Mouse (Mus musculus): Measurements from ENCODE around the gene Alkbh5. TPM values are rescaled to one million over a fixed set of nuclear protein-coding genes. Genes with fewer than 3 reads are reported as not detected.
A peak's percentile ranks its signal among the peaks of the same experiment; 100 is the strongest.
"Not testable (repeated sequence)": the region's sequence is repeated elsewhere in the genome, so short reads cannot be mapped to it uniquely, and the experiment has no call there.

Gene Alkbh5
- polyA plus RNA-seq, 1 experiment from 2014 or later = 31.8 TPM

DNA sequence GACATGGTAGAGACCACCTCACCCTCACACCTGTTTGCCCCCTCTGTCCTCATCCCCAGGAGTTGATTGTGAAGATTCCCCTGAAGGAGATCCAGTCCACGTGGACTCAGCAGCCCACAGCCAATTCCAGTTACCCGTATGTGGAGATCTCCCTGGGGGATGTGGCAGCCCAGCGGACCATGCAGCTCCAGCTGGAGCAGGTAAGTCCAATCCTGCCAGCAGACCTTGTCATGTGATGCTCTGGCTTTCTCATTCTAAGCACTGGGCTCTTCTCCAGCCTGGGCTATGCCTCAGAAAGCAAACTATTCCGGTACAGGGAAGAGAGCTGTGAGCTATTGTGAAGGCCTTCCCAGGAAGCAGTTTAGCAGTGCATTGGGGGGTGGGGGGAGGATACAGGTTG is 9.7 kb upstream of the Alkbh5 start:
- 65% methylated on average over 4 of the region's 4 CpGs for WGBS
- H3K36me3 ChIP-seq = no peaks in the 10 kb centered on the region
- ATAC-seq (ENCODE audit: borderline replicate concordance, extremely low read depth, low FRiP score, low TSS enrichment) = no peak

DNA sequence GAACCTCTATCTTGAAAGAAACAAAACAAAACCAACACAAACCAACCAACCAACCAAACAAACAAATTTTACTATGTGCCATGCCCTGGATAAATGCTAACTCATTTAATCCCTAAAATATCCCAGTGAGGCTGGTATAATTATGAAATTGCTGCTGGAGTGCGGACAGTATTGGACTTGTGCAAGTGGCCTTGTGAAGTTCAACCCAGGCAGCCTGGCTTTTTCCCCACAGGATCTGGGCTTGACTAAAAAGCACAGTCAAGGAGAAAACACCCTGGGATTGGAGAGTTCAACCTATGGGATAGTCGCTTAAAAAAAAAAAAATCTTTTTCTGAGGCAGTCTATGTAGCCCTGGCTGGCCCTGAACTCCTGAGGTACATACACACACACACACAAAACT is 505 bp upstream of the Alkbh5 start:
- no peak for ATAC-seq (ENCODE audit: borderline replicate concordance, extremely low read depth, low FRiP score, low TSS enrichment)
- H3K27me3 ChIP-seq = no peaks in the 10 kb centered on the region
- 90% methylated on average over 2 of the region's 2 CpGs for WGBS
- peak overlapping the region; percentile 100; the same call in 1 of the 2 replicates for H3K27ac ChIP-seq
- 0 out of 2 replicates have a peak overlapping the region, but pooled peaks have one; percentile 93 for H3K9ac ChIP-seq
- peaks cover 20% of the 10 kb centered on the region for H3K4me1 ChIP-seq
- H3K4me2 ChIP-seq = peak overlapping the region; percentile 86; the same call in 1 of the 2 replicates
- no peaks in the 10 kb centered on the region for H3K36me3 ChIP-seq
- no peak overlapping the region for H3K4me3 ChIP-seq
- no peaks in the 10 kb centered on the region for H3K9me3 ChIP-seq

More for the DNA sequence above, 9.7 kb upstream of the Alkbh5 start:
- no peak overlapping the region for H3K4me2 ChIP-seq
- no peak overlapping the region for H3K9ac ChIP-seq
- H3K27ac ChIP-seq = no peak overlapping the region
- no peaks in the 10 kb centered on the region for H3K4me1 ChIP-seq
- no peaks in the 10 kb centered on the region for H3K9me3 ChIP-seq
- H3K4me3 ChIP-seq = no peak overlapping the region
- H3K27me3 ChIP-seq = no peaks in the 10 kb centered on the region

GRCm38 (mm10) chr11:60536859-60537467 is 782 bp downstream of the Alkbh5 start:
- no peaks in the 10 kb centered on the region for H3K27me3 ChIP-seq
- peak; percentile 85 for ATAC-seq (ENCODE audit: borderline replicate concordance, extremely low read depth, low FRiP score, low TSS enrichment)
- H3K9ac ChIP-seq = peak overlapping the region; percentile 93
- peak overlapping the region; percentile 86 for H3K4me2 ChIP-seq
- peaks cover 4% of the 10 kb centered on the region; the same call in 1 of the 2 replicates for H3K36me3 ChIP-seq
- no peaks in the 10 kb centered on the region for H3K9me3 ChIP-seq
- peak overlapping the region; percentile 100 for H3K27ac ChIP-seq
- WGBS = under 1% methylated on average over 37 of the region's 37 CpGs
- H3K4me3 ChIP-seq = peak overlapping the region; percentile 89
- H3K4me1 ChIP-seq = peaks cover 32% of the 10 kb centered on the region

DNA sequence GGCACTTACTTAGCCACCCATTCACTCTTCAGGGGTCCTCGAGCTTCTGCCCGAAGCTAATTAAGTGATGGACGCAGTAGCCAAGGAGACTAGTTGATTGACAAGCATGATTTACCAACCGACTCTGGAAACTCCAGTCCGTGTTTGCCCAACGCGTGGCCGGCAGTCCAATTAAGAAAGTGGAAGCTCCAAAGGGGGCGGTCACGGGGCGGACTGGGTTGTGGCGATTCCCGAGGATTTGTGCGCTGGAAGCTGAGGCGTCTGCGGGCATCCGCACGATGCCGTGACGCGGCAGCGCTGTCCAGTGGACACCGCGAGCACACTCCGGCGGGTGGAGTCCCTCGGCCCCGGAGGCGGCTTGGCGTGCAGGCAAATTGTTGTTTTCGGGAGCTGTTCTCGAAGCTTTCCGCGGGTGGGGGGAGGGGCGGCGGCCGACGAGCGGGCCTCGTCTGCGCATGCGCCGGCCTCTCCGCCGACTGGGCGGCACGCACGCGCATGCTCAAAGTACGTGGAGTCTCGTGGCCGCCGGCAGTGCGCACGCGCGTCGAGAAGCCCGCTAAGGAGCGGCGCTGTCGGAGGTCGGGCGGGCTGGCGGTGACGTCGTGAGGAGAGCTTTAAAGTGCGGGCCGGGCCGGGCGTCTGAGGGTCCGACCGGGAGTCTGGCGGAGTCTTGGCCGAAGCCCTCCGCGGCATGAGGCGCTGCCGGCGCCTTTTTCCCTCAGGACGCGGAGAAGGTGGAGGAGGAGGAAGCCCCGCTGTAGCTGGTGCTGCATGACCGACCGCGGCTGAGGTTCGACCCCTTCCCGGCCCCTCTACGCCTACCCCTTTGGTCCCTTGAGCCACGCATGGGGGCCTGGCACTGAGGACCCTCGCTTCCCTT is 1.5 kb downstream of the Alkbh5 start:
- WGBS = under 1% methylated on average over 91 of the region's 91 CpGs
- no peaks in the 10 kb centered on the region for H3K9me3 ChIP-seq
- H3K27ac ChIP-seq = peak overlapping the region; percentile 100
- peak overlapping the region; percentile 93 for H3K9ac ChIP-seq
- H3K27me3 ChIP-seq = no peaks in the 10 kb centered on the region
- ATAC-seq (ENCODE audit: borderline replicate concordance, extremely low read depth, low FRiP score, low TSS enrichment) = peak; percentile 92
- H3K4me3 ChIP-seq = peak overlapping the region; percentile 89
- H3K36me3 ChIP-seq = peaks cover 10% of the 10 kb centered on the region; the same call in 1 of the 2 replicates
- H3K4me1 ChIP-seq = peaks cover 38% of the 10 kb centered on the region
- peak overlapping the region; percentile 86 for H3K4me2 ChIP-seq

GRCm38 (mm10) chr11:60538371-60539281 is 2.4 kb downstream of the Alkbh5 start:
- H3K9me3 ChIP-seq = no peaks in the 10 kb centered on the region
- H3K4me2 ChIP-seq = peak overlapping the region; percentile 86
- H3K27ac ChIP-seq = peak overlapping the region; percentile 100
- peaks cover 12% of the 10 kb centered on the region; the same call in 1 of the 2 replicates for H3K36me3 ChIP-seq
- no peak; the same call in 1 of the 2 replicates for ATAC-seq (ENCODE audit: borderline replicate concordance, extremely low read depth, low FRiP score, low TSS enrichment)
- no peaks in the 10 kb centered on the region for H3K27me3 ChIP-seq
- under 1% methylated on average over 93 of the region's 93 CpGs for WGBS
- H3K4me3 ChIP-seq = peak overlapping the region; percentile 89
- peaks cover 43% of the 10 kb centered on the region for H3K4me1 ChIP-seq
- peak overlapping the region; percentile 93 for H3K9ac ChIP-seq

DNA sequence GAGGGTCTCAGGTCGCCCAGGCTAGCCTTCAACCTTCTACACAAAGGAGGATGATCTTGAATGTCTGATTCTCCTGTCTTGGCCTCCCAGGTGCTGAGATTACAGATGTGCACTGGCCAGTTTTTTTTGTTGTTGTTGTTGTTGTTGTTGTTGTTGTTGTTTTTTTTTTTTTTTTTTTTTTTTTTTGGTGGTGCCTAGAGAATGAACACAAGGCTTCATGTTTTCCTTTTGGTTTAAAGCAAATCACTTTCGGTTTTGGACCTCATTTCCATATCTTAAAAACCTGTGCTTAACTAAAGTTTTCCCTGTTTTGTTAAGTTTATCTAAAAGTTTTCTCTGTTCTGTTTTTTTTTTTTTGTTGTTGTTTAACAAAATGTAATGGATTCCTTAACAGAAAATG is 3.4 kb downstream of the Alkbh5 start:
- 0% methylated on average over 2 of the region's 2 CpGs for WGBS
- Histone ChIP-seq H3K27me3 (no peaks in the 10 kb centered on the region), H3K9ac (peak overlapping the region; percentile 93), H3K4me2 (peak overlapping the region; percentile 86), H3K4me1 (peaks cover 52% of the 10 kb centered on the region), H3K27ac (no peak overlapping the region), H3K4me3 (peak overlapping the region; percentile 89), H3K36me3 (peaks cover 18% of the 10 kb centered on the region; the same call in 1 of the 2 replicates), H3K9me3 (no peaks in the 10 kb centered on the region)
- ATAC-seq (ENCODE audit: borderline replicate concordance, extremely low read depth, low FRiP score, low TSS enrichment) = no peak

DNA sequence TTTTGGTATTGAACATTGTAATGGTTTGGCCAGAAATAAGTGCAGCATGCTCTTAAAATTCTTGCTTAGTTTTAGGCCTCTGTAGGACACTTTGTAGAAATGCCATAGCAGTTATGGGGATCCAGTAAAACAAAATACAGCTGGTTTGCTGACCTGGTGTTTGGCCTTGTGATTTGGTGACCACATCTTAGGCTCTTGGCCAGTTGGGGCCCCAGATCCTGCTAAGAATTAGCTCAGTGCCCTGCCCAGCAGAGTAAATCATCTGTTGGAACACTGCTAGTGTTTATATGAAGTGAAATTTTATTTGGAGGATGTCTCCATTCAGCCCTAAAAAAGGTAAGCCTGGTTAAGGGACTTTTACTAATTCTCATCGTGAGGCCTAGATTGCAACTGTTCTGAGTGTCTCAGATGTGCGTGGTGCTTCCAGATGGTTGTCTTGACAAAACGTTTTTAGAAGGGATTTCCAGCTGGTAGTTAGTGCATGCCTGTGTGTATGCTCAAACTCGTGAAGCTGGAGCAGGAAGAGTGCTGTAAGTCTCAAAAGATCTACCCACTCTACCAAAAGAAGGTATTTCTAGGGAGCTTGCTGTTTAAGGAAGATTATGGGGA is 3.9 kb downstream of the Alkbh5 start:
- Histone ChIP-seq H3K36me3 (peaks cover 21% of the 10 kb centered on the region; the same call in 1 of the 2 replicates), H3K9me3 (no peaks in the 10 kb centered on the region), H3K4me1 (peaks cover 56% of the 10 kb centered on the region), H3K27me3 (no peaks in the 10 kb centered on the region), H3K27ac (0 out of 2 replicates have a peak overlapping the region, but pooled peaks have one; percentile 29), H3K9ac (peak overlapping the region; percentile 43), H3K4me2 (peak overlapping the region; percentile 86), H3K4me3 (peak overlapping the region; percentile 89)
- 5% methylated on average over 4 of the region's 4 CpGs for WGBS
- ATAC-seq (ENCODE audit: borderline replicate concordance, extremely low read depth, low FRiP score, low TSS enrichment) = no peak

- no peaks in the 10 kb centered on the region for H3K9me3 ChIP-seq
- peak overlapping the region; percentile 89 for H3K4me3 ChIP-seq
- ATAC-seq (ENCODE audit: borderline replicate concordance, extremely low read depth, low FRiP score, low TSS enrichment) = no peak
- peaks cover 59% of the 10 kb centered on the region for H3K4me1 ChIP-seq
- H3K27me3 ChIP-seq = no peaks in the 10 kb centered on the region
- peak overlapping the region; percentile 86 for H3K4me2 ChIP-seq
- WGBS = 41% methylated on average over 2 of the region's 2 CpGs
- no peak overlapping the region for H3K27ac ChIP-seq
- H3K36me3 ChIP-seq = peaks cover 21% of the 10 kb centered on the region; the same call in 1 of the 2 replicates
- H3K9ac ChIP-seq = peak overlapping the region; percentile 43; the same call in 1 of the 2 replicates
These were observed 4.6 kb downstream of the Alkbh5 start for GRCm38 (mm10) chr11:60540761-60541160.

GRCm38 (mm10) chr11:60541831-60542230 is 5.7 kb downstream of the Alkbh5 start:
- Histone ChIP-seq H3K4me3 (no peak overlapping the region), H3K4me1 (peaks cover 51% of the 10 kb centered on the region), H3K27me3 (no peaks in the 10 kb centered on the region), H3K4me2 (no peak overlapping the region), H3K9ac (no peak overlapping the region), H3K27ac (no peak overlapping the region), H3K9me3 (no peaks in the 10 kb centered on the region), H3K36me3 (peaks cover 21% of the 10 kb centered on the region)
- no peak for ATAC-seq (ENCODE audit: borderline replicate concordance, extremely low read depth, low FRiP score, low TSS enrichment)
- WGBS = 80% methylated on average over 6 of the region's 6 CpGs

DNA sequence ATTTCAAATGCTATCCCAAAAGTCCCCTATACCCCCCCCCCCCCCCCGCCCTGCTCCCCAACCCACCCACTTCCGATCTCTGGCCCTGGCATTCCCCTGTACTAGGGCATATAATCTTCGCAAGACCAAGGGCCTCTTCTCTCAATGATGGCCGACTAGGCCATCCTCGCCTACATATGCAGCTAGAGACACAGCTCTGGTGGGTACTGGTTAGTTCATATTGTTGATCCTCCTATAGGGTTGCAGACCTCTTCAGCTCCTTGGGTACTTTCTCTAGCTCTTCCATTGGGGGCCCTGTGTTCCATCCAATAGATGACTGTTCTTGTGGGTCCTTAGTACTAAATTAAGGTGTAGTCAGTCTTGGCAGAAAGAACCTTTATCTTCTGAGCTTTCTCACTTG is 7.0 kb downstream of the Alkbh5 start:
- H3K4me2 ChIP-seq; ATAC-seq (ENCODE audit: borderline replicate concordance, extremely low read depth, low FRiP score, low TSS enrichment); H3K9ac ChIP-seq; H3K27ac ChIP-seq; H3K27me3 ChIP-seq; H3K4me3 ChIP-seq; H3K9me3 ChIP-seq: not testable (repeated sequence)
- WGBS = 79% methylated on average over 5 of the region's 5 CpGs
- Histone ChIP-seq H3K36me3 (peaks cover 34% of the 10 kb centered on the region), H3K4me1 (peaks cover 51% of the 10 kb centered on the region)

DNA sequence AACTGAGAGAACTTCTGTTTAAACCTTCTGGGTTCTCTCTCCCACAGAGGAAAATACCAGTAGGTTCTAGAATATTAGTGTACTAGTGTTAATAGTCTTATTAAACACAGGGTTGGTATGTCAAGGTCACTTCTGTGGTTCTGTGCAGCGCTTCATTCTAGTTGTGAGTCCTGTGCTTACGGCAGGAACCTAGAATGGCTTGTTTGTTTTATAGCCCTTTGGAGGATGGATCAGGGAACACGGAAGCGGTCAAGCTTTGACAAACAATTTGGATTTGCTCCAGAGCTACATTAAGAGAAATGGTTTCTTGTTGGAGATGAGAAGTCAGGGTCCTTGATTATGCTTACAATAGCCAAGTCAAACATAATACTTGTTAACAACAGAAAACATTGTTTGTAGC is 9.3 kb downstream of the Alkbh5 start:
- WGBS = 46% methylated on average over 4 of the region's 4 CpGs
- Histone ChIP-seq H3K9ac (no peak overlapping the region), H3K4me1 (peaks cover 43% of the 10 kb centered on the region), H3K9me3 (no peaks in the 10 kb centered on the region), H3K4me2 (no peak overlapping the region), H3K27ac (no peak overlapping the region), H3K36me3 (peaks cover 52% of the 10 kb centered on the region), H3K27me3 (no peaks in the 10 kb centered on the region), H3K4me3 (no peak overlapping the region)
- no peak for ATAC-seq (ENCODE audit: borderline replicate concordance, extremely low read depth, low FRiP score, low TSS enrichment)

Measured in lung, embryonic 15.5 days (tissue).